Mouse (Mus musculus) C2C12 (cell line): ENCODE data around the gene Faf2.

ENCODE experiments used
- CEBPB ChIP-seq: IDR thresholded peaks from one replicate; pipeline ENCODE4 v1.6.1; 2011; ENCODE audit warnings: low read depth, mild to moderate bottlenecking, control low read depth, moderate library complexity
- CTCF ChIP-seq: IDR thresholded peaks from one replicate; pipeline ENCODE4 v1.5.1; 2011; ENCODE audit not compliant: control insufficient read depth, insufficient read depth, insufficient read length
- MAX ChIP-seq: IDR thresholded peaks from one replicate; pipeline ENCODE4 v1.6.1; 2011; ENCODE audit warnings: mild to moderate bottlenecking, control low read depth
- MYOD1 ChIP-seq: IDR thresholded peaks from one replicate; pipeline ENCODE4 v1.6.1; 2011; ENCODE audit warnings: low read depth; ENCODE audit not compliant: control insufficient read depth, insufficient read length
- MYOG ChIP-seq: IDR thresholded peaks from one replicate; pipeline ENCODE4 v1.6.1; 2011; ENCODE audit not compliant: control insufficient read depth, insufficient read length; ENCODE audit errors: extremely low read depth
- USF1 ChIP-seq: IDR thresholded peaks from one replicate; pipeline ENCODE4 v1.6.1; 2011; ENCODE audit warnings: low read depth, mild to moderate bottlenecking, control low read depth, moderate library complexity

GRCm38 (mm10) chr13:54581385-54581784 is 40.2 kb upstream of the Faf2 start:
- TF ChIP-seq MYOG (no peak), CTCF (no peak), USF1 (no peak), MYOD1 (no peak), MAX (no peak), CEBPB (no peak)
